Mouse (Mus musculus) C2C12 (cell line): ENCODE data around the gene Col4a4.

Source experiments
- CEBPB ChIP-seq: IDR thresholded peaks from one replicate; pipeline ENCODE4 v1.6.1; 2011; ENCODE audit warnings: low read depth, mild to moderate bottlenecking, control low read depth, moderate library complexity
- CTCF ChIP-seq: IDR thresholded peaks from one replicate; pipeline ENCODE4 v1.5.1; 2011; ENCODE audit not compliant: control insufficient read depth, insufficient read depth, insufficient read length
- MAX ChIP-seq: IDR thresholded peaks from one replicate; pipeline ENCODE4 v1.6.1; 2011; ENCODE audit warnings: mild to moderate bottlenecking, control low read depth
- MYOG ChIP-seq: IDR thresholded peaks from one replicate; pipeline ENCODE4 v1.6.1; 2011; ENCODE audit not compliant: control insufficient read depth, insufficient read length; ENCODE audit errors: extremely low read depth
- USF1 ChIP-seq: IDR thresholded peaks from one replicate; pipeline ENCODE4 v1.6.1; 2011; ENCODE audit warnings: low read depth, mild to moderate bottlenecking, control low read depth, moderate library complexity

GRCm38 (mm10) chr1:82631169-82631792 lies 44.6 kb upstream of the Col4a4 start:
- TF ChIP-seq CTCF = no peak
- no peak for TF ChIP-seq MAX
- TF ChIP-seq USF1 = no peak
- no peak for TF ChIP-seq MYOG
- TF ChIP-seq CEBPB = no peak
